Mouse (Mus musculus): ENCODE results near the gene Fbxo41. TPM values are rescaled to one million over a fixed set of nuclear protein-coding genes. Genes with fewer than 3 reads are reported as not detected.

The Fbxo41 gene
- total RNA-seq, 2 experiments from 2014 or later: 0.40 to 0.53 TPM

DNA sequence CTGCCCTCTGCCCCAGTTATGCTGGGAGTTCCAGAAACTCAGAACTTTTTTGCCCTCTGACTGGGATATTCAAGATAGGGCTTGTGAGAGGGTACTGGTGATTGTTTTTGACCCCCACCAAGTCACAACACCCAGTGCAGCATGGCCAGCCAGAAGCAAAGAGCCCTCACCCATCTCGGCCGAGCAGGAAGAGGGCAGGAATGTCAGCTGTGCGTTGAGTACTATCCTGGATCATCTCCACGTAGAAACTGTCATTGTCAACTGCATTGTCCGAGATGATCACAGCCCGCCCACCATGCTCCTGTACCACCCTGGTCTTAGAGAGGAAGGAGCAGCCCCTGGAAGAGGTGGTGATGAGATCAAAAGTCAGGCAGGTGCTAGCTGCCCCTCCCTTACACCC lies 55.4 kb downstream of the Fbxo41 start:
- DNase-seq: no peak

DNA sequence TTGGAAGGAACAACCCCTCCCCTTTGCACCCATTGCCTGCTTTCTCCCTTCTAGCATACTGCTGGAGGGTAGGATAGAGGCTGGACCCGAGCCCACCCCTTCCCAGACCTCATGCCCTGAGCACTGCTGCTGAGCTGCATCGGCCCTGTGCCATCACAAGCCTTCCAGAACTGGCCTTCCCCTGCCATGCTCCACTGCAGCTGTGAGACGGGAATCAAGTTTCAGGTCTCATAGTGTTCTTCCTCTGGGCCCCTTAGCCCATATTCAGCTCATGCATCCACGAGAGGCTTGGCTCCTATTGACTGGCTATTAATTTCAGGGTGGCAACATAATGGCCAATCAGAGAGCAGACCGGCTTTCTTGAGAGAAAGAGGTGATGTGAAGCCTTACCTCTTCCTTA lies 57.5 kb downstream of the Fbxo41 start:
- DNase-seq: no peak

DNA sequence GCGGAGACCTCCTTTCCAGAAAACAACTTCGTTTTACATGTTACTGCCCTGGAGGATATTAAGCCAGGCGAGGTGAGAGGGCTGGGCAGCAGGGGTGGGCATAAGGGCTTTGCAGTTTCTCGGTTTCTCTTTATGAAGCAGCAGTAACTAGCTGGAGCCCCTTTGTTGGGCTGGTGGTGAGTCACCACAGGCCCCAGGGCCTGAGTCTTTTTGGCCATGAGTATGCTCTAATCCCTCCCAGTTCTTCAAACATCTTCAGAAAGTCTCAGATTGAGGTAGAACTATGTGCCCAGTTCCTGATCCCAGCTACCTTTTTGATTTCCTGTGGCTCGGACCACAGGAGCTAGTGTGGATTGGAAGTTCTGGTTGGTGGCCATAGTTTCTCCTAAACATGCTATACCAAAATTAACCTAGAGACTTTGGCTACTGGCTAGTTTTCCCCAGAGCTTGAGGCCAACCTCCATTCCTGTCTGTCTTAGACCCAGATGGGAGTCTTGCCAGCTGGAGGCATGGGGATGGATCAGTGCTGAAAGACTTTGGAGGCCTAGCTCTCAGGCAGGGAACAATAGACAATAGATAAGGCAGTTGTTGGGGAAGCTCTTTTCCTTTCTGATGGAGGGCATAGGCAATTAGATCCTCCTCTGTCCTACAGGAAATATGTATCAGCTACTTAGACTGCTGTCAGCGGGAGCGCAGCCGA lies 58.4 kb downstream of the Fbxo41 start:
- no peak for DNase-seq

GRCm38 (mm10) chr6:85443488-85444233 lies 59.1 kb downstream of the Fbxo41 start:
- DNase-seq: peak; percentile 44 to 46

- no peak for DNase-seq
Measured at GRCm38 (mm10) chr6:85441142-85441541, 61.7 kb downstream of the Fbxo41 start.

DNA sequence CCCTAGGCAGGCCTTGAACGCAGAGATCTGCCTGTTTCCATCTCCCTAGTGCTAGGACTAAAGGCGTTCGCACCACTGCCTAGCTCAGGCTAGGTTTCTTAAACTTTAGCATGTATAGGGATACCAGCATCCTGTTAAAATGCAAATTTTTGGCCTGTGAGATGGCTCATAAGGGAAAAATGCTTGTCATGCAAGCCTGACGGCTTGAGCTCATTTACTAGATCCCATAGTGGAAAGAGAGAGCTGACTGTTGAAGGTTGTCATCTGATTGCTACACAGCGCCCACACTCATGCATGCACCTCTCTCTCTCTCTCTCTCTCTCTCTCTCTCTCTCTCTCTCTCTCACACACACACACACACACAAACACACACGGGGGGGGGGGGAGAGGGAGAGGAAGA lies 66.2 kb downstream of the Fbxo41 start:
- no peak for DNase-seq

GRCm38 (mm10) chr6:85436204-85436603 lies 66.6 kb downstream of the Fbxo41 start:
- DNase-seq: no peak

DNA sequence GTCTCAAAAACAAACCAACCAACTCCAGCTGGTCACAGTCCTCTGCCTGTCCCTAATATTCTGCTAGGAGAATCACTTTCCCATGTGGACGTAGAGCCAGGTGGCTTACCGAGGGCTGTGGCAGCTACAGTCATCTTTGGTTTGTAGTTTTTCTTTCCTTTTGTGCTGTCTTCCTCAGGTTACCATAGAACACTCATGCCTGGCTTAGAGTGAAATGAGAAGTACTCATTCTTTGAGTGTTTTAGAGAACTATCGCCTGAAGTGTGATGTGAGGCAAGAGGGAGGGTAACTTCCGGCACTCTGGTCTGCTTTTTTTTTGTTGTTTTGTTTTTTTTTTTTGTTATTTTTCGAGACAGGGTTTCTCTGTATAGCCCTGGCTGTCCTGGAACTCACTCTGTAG lies 68.9 kb downstream of the Fbxo41 start:
- DNase-seq: no peak

DNA sequence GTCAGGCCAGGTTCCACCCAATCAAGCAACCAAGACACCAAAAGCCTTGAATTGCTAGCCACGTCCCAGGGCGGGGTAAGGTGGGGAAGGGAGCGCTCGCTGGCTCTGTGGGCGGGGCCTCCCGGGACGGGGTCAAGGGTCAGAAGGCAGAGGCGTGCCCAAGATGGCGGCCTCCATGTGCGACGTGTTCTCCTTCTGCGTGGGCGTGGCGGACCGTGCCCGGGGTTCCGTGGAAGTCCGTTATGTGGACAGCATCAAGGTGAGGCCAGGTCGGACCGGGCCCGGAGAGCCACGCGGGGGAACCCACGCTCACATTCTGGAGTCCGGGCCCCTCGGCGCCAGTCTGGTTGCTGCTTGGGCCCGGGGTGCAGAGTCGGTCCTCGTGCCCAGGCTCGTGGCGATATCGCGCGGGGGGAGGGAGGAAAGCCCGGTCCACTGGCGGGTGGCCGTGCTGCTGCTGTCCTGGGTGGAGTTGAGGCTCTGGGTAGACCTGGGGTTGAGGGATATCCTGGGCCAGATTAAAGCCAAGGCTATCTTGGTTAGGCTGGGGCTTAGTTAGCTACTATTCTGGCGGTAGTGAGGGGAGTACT lies 70.9 kb downstream of the Fbxo41 start, which contains the start of gene Smyd5:
TSS of gene Smyd5 (plus strand) at position 148 of the 590 bp plus-strand sequence.
- DNase-seq: peak; percentile 93 to 97

GRCm38 (mm10) chr6:85431274-85431841 lies 71.4 kb downstream of the Fbxo41 start:
- DNase-seq: no peak

DNA sequence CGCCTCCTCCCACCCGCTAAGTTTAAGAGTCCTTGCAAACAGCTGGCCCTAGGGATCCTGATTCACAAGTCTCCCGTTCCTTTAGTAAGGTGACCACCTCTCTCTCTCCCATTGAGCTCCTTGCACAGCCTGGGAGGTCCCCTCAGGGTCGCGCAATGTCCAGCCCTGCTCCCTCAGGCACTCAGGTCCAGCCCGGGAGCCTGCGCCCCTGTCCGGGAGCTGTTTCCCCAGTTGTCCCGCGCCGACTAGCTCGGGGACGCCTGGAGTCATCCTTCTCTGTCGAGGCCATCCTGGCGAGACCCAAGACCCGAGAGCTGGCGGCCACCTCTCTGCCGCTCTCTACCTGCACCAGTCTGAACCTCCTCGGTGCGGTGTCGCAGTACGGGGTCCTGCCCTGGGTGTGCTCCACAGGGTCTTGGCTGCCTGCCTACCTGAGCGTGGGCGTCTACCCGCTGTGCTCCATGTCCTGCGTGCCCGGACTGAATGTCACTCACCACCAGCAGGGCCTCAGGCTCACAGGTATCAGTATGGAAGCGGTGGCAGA lies 78.9 kb downstream of the Fbxo41 start, which contains the start of gene Noto:
TSS of gene Noto (plus strand) at position 51 of the 544 bp plus-strand sequence.
- peak in 1 of 2 experiments; percentile 23 for DNase-seq

Other genes starting within 250 kb of the Fbxo41 start
- 10 to 100 TPM; 19.9 to 20.5 TPM for gene Sfxn5, start 169.6 kb downstream of the Fbxo41 start, total RNA-seq (2021)
- gene Rab11fip5, start 128.4 kb downstream of the Fbxo41 start, total RNA-seq (2021): 10 to 100 TPM; 32.6 to 35.8 TPM
- not detected for gene Noto, start 79.1 kb downstream of the Fbxo41 start, total RNA-seq (2021)
- gene Smyd5, start 71.0 kb downstream of the Fbxo41 start, total RNA-seq (2021): 10 to 100 TPM; 31.2 to 35.9 TPM
- 100 to 1,000 TPM; 267 to 301 TPM for gene Cct7, start 51.5 kb downstream of the Fbxo41 start, total RNA-seq (2021)
- 10 to 100 TPM; 11.5 to 14.4 TPM for gene Pradc1, start 51.0 kb downstream of the Fbxo41 start, total RNA-seq (2021)
- gene Egr4, start 10.6 kb upstream of the Fbxo41 start, total RNA-seq (2021): not detected
- gene Alms1, start 84.5 kb upstream of the Fbxo41 start, total RNA-seq (2021): 10 to 100 TPM; 10.1 to 12.0 TPM
- gene Nat8f7, start 210.2 kb upstream of the Fbxo41 start, total RNA-seq (2021): 1 to 10 TPM; 2.6 to 3.3 TPM